Mouse (Mus musculus): ENCODE measurements around the gene Twf2. TPM values are rescaled to one million over a fixed set of nuclear protein-coding genes. Genes with fewer than 3 reads are reported as not detected.

The Twf2 gene
- polyA plus RNA-seq, 1 experiment: 66.8 TPM

Other genes with a start within 250 kb of the Twf2 start
- 0.25 and 1.1 TPM in 2 replicates for gene Col6a5, start 242.5 kb upstream of the Twf2 start, polyA plus RNA-seq (2012; rRNA removed)
- gene Col6a4, start 106.3 kb upstream of the Twf2 start, polyA plus RNA-seq (2012; rRNA removed): 3.3 and 5.7 TPM in 2 replicates
- gene Glyctk, start 45.0 kb upstream of the Twf2 start, polyA plus RNA-seq (2012; rRNA removed): 3.2 and 3.3 TPM in 2 replicates
- 99.9 and 107 TPM in 2 replicates for gene Wdr82, start 32.2 kb upstream of the Twf2 start, polyA plus RNA-seq (2012; rRNA removed)
- 32.0 and 35.1 TPM in 2 replicates for gene Ppm1m, start 3.4 kb upstream of the Twf2 start, polyA plus RNA-seq (2012; rRNA removed)
- 0.67 and 1.2 TPM in 2 replicates for gene Tlr9, start 19.5 kb downstream of the Twf2 start, polyA plus RNA-seq (2012; rRNA removed)
- 122 and 129 TPM in 2 replicates for gene Alas1, start 45.5 kb downstream of the Twf2 start, polyA plus RNA-seq (2012; rRNA removed)
- 24.2 and 25.6 TPM in 2 replicates for gene Poc1a, start 78.0 kb downstream of the Twf2 start, polyA plus RNA-seq (2012; rRNA removed)
- 92.3 and 101 TPM in 2 replicates for gene Dusp7, start 165.5 kb downstream of the Twf2 start, polyA plus RNA-seq (2012; rRNA removed)
- 727 and 762 TPM in 2 replicates for gene Rpl29, start 226.3 kb downstream of the Twf2 start, polyA plus RNA-seq (2012; rRNA removed)
- 9.8 and 9.9 TPM in 2 replicates for gene Acy1, start 235.2 kb downstream of the Twf2 start, polyA plus RNA-seq (2012; rRNA removed)
- gene Abhd14b, start 244.4 kb downstream of the Twf2 start, polyA plus RNA-seq (2012; rRNA removed): 29.0 and 36.5 TPM in 2 replicates
- gene Abhd14a, start 244.6 kb downstream of the Twf2 start, polyA plus RNA-seq (2012; rRNA removed): 73.6 and 78.1 TPM in 2 replicates